Mouse (Mus musculus) heart, postnatal 14 days (tissue): ENCODE data around the gene Psg25. TPM values are rescaled to one million over a fixed set of nuclear protein-coding genes. Genes with fewer than 3 reads are reported as not detected.
"Not testable (repeated sequence)": the region's sequence is repeated elsewhere in the genome, so short reads cannot be mapped to it uniquely, and the experiment has no call there.

Source experiments
- DNase-seq, 2 experiments: peaks; one replicate each; pipeline ENCODE4 v3.0.0; 2021 to 2022
- intact Hi-C: fragments of 180-260 bp; cut with DNase I; formaldehyde crosslinking; loops from one replicate; pipeline ENCODE4 v1.15.1; 2025
- long read RNA-seq, 2 experiments: library from polyadenylated mRNA; stranded (forward); transcript quantifications; one replicate each; pipeline ENCODE4 v2.0.0; 2021
- total RNA-seq, 2 experiments: library from RNA; stranded (reverse); gene quantifications; 2 replicates each; pipeline ENCODE4 v1.2.3; 2021

Gene Psg25
- total RNA-seq: not detected
- long read RNA-seq, experiment 1: 0 reads
- long read RNA-seq, experiment 2: 0 reads

DNA sequence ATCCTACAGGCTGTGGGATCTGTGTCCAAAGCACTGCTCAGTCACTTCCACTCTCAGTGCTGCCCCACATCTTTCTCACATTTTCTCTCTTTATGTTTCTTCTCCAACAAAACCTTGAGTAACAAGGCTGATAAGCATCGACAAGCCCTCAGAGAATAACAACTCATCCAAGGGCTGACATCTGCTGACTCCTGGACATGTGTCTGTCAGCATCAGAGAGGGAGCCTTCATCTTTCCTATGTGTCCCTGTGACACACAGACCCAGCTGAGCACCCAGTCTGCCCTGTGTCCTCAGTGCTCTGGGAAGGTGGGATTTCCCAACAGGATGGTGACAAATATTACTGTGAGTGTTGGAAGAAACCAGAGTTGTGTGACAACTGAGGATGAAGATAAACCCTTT lies at the start of gene Psg25:
TSS of gene Psg25 (minus strand) at position 101 of the 400 bp plus-strand sequence.
- intact Hi-C loops: no loop called here
- DNase-seq: no peak

GRCm38 (mm10) chr7:18567205-18567604 lies 35.1 kb upstream of the Psg25 start, which contains the start of gene Psg27:
TSS of gene Psg27 (minus strand) at chr7:18567305.
- DNase-seq: no peak
- intact Hi-C loops: no loop called here

DNA sequence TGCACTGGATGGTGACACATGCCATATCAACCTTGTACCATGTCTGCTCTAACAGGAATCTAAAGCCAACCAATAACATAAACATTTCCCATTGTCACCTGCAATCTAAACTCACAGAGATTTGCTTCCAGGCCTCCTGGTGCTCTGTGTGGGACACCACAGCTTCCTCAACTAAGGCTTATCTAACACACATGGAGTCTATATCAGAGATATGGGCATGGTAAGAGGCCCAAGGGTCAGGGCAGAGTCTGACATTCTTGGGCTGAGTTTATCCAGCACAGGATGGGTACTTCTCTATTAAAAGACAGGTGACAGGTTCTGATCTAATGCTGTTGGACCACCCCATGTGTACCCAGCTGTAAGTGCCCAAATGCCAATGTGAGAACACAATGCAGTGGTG lies 27.8 kb upstream of the Psg25 start:
- DNase-seq: no peak
- intact Hi-C loops: no loop called here

- intact Hi-C loops, DNase-seq: not testable (repeated sequence)
Observed at GRCm38 (mm10) chr7:18555751-18556150, 23.7 kb upstream of the Psg25 start.

DNA sequence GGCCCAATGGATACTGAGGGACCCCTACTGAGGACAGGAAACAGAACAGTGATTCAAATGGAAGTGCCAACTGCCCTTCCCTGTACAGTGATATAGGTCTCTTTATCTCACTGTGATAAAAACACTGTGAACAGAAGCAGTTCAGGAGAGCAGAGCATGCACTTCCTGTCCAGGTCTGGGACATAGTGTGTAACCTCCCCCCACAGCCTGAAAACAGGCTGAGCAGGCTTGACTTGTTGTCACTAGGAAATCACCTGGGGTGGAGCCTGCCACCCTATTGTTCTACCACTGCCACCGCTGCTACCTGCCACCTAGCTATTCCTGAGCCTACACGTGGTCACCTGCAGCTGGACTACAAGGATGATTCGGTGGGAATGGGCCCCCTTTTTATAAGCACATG lies 1.4 kb upstream of the Psg25 start:
- intact Hi-C loops: no loop called here
- no peak for DNase-seq

- no peak for DNase-seq
- intact Hi-C loops: no loop called here
Observed at GRCm38 (mm10) chr7:18524668-18525067, 7.4 kb downstream of the Psg25 start.

GRCm38 (mm10) chr7:18512848-18513247 lies 19.2 kb downstream of the Psg25 start:
- intact Hi-C loops, DNase-seq: not testable (repeated sequence)

- DNase-seq, intact Hi-C loops: not testable (repeated sequence)
Observed at GRCm38 (mm10) chr7:18512417-18512816, 19.7 kb downstream of the Psg25 start.

GRCm38 (mm10) chr7:18511479-18511878 lies 20.6 kb downstream of the Psg25 start:
- peak in 1 of 2 experiments; percentile 5 for DNase-seq
- intact Hi-C loops: no loop called here

GRCm38 (mm10) chr7:18484077-18484476 lies 48.0 kb downstream of the Psg25 start, which contains the start of gene Psg26:
TSS of gene Psg26 (minus strand) at chr7:18484177.
- DNase-seq: no peak
- intact Hi-C loops: no loop called here

Other genes with a start within 250 kb of the Psg25 start
- gene Psg18, start 177.3 kb downstream of the Psg25 start, total RNA-seq: not detected
- gene Psg28, start 100.2 kb downstream of the Psg25 start, total RNA-seq: not detected
- gene Psg26, start 48.1 kb downstream of the Psg25 start, total RNA-seq: not detected
- not detected for gene Psg27, start 35.0 kb upstream of the Psg25 start, total RNA-seq
- gene Psg23, start 84.2 kb upstream of the Psg25 start, total RNA-seq: not detected
- gene Psg21, start 124.5 kb upstream of the Psg25 start, total RNA-seq: not detected
- gene Psg20, start 153.9 kb upstream of the Psg25 start, total RNA-seq: not detected
- not detected for gene Psg22, start 185.8 kb upstream of the Psg25 start, total RNA-seq